Mouse (Mus musculus): Measurements from ENCODE around the gene Bcor.

The Bcor gene

DNA sequence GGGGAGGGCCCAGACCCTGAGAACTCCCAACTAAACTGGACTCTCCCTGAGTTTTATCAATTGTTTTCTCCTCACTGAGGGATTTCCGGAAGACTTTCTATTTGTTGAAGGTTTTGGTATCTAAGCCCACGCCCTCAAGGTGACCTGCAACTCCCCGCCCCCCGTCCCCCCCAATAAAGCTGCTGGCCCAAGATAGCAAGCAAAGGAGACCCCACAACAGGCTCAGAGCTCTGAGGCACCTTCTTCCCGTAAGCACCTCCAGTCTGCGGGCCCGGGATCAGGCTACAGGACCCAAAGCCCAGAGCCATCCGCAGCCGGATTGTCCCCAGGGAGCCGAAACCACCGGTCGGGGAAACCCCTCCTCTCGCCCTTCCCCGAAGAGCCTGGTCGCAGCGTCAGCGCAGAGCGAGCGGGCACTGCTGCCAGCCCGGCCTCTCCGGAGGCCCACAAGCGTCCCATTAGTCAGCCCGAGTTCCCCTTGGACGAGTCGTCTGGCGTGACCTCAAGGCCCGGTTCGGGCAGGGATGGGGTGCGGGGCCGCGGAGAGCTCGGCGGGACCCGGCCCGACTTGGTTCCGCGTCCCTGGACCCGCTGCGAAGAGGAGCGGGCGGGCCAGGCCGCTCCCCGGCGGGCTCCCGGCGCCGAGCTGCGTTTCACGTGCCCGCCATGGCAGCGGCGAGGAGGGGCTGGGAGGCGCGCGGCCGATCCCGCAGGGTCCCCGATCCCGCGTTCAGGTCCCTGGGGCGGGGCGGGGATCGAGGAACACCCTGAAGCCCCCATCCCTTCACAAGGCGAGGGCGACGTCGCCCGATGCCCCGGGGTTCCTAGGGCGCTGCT is 73.3 kb downstream of the Bcor start:
- DNase-seq (ENCODE audit: inconsistent ontology term): peak; percentile 72

GRCm38 (mm10) chrX:12085949-12086348 is 74.2 kb downstream of the Bcor start:
- DNase-seq (ENCODE audit: inconsistent ontology term): no peak

GRCm38 (mm10) chrX:12085290-12085689 is 74.9 kb downstream of the Bcor start:
- DNase-seq (ENCODE audit: inconsistent ontology term): no peak

DNA sequence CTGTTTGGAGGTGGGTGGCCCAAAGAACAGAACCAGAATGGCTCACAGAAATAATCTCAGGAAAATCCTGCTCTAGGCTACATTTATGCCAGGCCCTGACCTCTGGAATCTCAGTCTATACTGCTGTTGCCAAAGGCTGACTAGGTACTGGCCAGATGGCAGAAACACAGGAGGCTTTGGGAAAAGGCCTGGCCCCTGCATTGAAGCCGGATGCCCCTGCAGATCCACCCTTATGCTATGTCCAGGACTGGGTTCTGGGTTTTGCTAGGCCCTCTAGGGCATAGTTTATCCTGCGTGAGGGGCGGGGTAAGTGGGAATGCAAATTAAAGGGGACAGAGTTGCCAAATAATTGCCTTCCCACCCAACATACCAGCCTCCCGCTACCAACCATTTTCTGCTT is 75.5 kb downstream of the Bcor start:
- no peak for DNase-seq (ENCODE audit: inconsistent ontology term)

- no peak for DNase-seq (ENCODE audit: inconsistent ontology term)
These were observed 76.5 kb downstream of the Bcor start for GRCm38 (mm10) chrX:12083631-12084030.

- DNase-seq (ENCODE audit: inconsistent ontology term): no peak
These were observed 77.4 kb downstream of the Bcor start for GRCm38 (mm10) chrX:12082736-12083135.

- no peak for DNase-seq (ENCODE audit: inconsistent ontology term)
These were observed 78.0 kb downstream of the Bcor start for GRCm38 (mm10) chrX:12082184-12082583.

- no peak for DNase-seq (ENCODE audit: inconsistent ontology term)
These were observed 78.4 kb downstream of the Bcor start for GRCm38 (mm10) chrX:12081741-12082155.

DNA sequence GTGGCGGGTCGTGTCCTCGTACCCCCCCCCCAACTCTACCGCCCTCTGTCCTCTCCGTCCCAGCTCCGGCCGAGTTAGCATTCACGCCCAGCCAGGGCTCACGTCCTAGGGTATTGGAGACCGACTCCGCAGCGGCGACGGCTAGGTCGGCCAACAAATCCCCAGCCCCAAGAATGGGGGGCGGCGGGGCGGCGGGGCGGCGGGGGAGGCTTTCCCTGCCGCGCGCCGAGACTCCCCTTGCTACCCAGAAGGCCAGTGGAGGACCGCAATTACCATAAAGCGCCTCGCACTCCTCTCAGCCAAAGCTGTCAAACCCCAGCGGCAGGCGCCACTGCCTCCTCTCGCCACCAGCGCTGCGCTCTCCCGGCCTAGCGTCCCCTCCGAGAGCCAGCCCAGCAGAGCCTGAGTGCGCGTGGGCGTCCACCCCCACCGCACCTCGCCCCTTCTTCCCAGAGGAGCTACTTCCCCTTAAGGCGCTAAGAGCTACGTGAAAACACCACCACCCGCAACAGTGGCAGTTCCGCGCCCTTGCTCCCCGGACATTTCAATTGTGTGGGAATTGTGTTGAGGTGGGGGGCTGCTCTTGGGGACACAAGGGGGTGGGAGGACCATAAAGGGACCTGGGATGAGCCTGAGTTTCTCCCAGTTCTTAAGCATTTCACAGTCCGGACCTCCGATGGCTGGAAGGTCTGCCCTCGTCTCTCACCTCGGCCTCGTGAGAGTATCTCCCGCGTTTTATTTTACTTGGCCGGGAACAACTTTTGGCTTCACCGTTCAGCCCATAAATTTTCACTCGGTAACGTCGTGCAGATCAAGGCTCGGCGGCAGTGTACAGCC is 79.0 kb downstream of the Bcor start:
- DNase-seq (ENCODE audit: inconsistent ontology term): peak; percentile 48

DNA sequence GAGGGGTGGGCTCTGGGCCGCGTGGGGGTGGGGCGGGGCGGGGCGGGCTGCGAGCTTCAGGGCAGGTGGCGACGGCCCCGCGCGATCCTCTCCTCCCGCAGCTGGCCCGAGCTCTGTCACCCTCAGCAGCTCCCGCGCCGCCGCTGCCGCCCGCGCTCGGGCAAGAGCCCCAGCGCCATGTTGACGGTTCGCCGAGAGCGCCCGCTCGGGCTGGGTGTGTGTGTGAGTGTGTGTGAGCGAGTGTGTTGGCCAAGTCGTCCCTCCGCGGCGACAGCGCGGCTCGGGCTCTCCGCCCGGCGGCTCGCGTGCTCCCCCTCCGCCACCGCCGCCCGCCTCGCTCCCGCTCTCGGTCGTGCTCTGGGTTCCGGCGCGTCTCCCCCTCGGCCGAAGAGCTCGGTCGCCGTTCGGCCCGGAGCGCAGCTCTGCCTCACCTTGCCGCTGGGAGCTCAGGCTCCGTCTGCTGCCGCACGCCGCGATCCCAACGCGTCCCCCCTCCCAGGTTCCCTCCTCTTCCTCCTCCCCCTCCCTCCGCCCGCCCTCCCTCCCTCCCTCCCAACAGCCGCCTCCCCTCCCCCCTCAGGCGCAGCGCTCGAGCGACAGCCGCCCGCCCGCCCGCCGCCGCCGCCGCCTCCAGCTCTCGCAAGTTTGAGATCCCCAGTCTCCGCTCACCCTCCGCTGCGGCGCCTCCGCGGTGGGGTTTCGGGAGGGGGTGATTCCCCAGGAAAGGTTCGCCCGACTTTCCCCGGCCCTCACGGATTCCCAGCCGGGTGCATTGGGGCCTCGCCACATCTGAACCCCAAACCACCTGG is 79.9 kb downstream of the Bcor start:
- peak; percentile 69 for DNase-seq (ENCODE audit: inconsistent ontology term)

GRCm38 (mm10) chrX:12079309-12080094 is 80.7 kb downstream of the Bcor start:
- DNase-seq (ENCODE audit: inconsistent ontology term): peak; percentile 59

GRCm38 (mm10) chrX:12079059-12079308 is 81.2 kb downstream of the Bcor start:
- no peak for DNase-seq (ENCODE audit: inconsistent ontology term)

GRCm38 (mm10) chrX:12078195-12079058 is 81.7 kb downstream of the Bcor start:
- no peak for DNase-seq (ENCODE audit: inconsistent ontology term)

GRCm38 (mm10) chrX:12077601-12077980 is 82.6 kb downstream of the Bcor start:
- no peak for DNase-seq (ENCODE audit: inconsistent ontology term)

GRCm38 (mm10) chrX:12076763-12077600 is 83.2 kb downstream of the Bcor start:
- DNase-seq (ENCODE audit: inconsistent ontology term): peak; percentile 80

- DNase-seq (ENCODE audit: inconsistent ontology term): no peak
These were observed 87.4 kb downstream of the Bcor start for GRCm38 (mm10) chrX:12072721-12073120.

GRCm38 (mm10) chrX:12068978-12069724 is 91.0 kb downstream of the Bcor start:
- DNase-seq (ENCODE audit: inconsistent ontology term): peak; percentile 74

DNA sequence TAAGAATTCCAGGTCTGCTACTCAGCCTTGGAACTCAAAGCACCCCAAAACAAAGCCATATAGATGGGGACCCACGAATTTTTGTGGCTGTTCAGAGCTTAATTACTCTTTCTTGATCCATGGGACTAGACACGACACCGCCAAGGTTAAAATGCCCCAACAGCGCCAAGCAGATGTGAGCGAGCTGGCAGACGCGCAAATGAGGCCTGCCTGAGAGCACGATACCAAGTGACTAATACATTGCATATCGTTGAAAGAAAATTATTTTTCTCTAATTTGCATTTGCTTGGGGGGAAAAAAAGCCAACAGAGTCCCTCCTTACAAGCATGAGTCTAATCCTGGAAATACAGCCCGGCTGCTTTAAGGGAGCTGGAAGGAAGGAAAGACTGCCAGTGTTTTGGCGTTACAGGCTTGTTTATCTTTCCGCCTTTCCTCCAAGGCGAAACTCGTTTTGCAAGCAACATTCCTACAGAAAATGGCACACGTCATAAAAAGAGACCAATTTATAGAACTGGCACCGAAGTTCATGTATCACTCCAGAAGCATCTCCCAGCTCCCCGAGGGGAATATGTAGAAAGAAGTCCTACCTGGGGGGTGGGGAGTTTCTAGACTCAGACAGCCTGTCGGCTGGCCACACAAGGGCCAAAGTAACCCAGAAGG is 92.2 kb downstream of the Bcor start:
- no peak for DNase-seq (ENCODE audit: inconsistent ontology term)

Data from Muller cell, postnatal 12 days (primary cell).